Mouse (Mus musculus) mesoderm, embryonic 11.5 days (tissue): ENCODE data around the gene Dkc1.

Experiments used
- DNase-seq: peaks from one replicate; pipeline ENCODE4 v3.0.0-alpha.2; 2012; ENCODE audit warnings: low read depth, low spot score

The Dkc1 gene

DNA sequence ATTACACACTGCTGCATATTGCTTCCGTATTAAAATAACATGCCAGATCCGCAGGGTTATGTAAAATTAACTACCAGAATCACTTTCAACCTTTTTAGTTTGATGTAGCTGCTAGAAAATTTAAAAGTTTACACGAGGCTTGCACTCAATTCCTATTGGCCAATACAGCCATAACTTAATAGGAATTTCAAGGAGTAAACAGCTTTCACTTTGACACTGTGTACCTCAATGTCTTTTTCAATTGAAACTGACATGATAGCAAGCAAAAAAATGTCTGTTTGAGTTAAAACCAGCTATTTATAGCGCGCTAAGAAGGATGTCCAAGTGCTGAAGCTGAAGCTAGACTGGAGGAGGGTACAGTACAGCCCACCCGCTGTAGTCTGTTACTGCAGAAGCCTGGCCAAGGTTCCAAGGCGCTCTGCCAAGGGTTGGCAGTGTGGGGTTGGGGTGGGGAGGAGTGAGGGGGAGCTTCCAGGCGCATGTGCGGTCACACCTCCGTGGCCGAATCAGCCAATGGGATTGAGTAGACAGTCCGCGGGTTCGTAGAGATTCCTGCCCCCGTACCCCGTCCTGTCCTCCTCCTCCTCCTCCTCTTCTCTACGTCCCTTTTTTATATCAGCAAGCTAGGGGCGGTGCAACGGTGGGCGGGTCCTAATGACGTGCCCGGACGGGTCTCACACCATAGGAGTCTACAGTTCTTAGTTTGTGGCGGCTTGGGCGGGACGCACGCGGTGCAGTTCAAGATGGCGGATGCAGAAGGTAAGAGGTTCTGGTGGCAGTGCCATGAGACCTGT is at the start of gene Dkc1:
Gene Dkc1 (plus strand): TSS at position 486 of the 794 bp plus-strand sequence.
- DNase-seq = peak; percentile 92

DNA sequence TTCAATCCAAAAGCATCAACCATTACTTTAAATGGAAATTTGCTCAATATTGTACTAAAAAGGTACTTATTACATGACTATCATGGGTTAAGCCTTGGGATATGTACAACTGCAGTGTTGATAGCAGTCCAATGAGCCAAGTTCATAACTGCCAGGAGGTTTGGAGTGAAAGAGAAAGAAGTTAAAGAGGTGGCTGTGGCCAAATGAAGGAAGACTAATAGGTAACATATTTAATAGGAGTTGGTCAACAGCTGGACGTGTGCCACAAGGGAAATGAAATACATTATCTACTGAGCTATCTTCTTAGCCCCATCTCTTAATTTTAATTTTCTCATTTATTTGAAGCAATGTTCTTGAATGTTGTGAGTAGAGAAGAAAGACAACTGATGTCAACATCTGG is 49.7 kb upstream of the Dkc1 start:
- DNase-seq = no peak

DNA sequence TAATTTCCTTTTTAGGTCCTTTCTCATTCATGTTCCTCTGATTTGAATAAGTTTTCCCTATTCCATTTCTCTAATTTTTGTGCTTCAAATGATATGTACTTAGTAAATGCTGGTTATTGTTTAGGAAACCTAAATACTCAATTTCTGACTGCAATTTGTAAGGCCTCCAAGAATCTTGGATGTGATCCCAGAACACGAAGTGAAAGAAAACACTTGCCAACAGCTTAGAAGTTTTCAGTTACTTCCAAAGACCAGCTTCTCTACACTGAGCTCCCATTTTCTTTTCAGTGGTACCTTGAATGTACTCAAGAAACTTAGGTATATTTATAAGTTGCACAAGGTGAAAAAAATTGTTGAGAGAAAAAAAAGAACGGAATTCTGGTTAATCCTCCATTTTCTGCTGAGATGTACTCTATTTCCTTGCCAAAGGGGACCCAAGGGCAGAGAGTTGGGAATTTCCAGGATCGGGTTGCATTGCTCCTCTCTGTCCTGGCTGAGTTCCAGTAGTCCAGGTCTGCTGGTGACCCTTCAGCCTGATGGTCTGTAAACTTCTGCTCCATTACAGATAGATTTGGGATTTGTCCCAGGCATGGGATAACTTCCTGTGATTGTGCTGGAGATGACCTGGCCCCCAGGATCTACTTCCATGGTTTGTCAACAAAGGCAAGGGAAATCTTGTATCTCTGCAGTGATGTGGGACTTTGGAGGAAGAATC is 48.6 kb upstream of the Dkc1 start:
- DNase-seq = no peak

DNA sequence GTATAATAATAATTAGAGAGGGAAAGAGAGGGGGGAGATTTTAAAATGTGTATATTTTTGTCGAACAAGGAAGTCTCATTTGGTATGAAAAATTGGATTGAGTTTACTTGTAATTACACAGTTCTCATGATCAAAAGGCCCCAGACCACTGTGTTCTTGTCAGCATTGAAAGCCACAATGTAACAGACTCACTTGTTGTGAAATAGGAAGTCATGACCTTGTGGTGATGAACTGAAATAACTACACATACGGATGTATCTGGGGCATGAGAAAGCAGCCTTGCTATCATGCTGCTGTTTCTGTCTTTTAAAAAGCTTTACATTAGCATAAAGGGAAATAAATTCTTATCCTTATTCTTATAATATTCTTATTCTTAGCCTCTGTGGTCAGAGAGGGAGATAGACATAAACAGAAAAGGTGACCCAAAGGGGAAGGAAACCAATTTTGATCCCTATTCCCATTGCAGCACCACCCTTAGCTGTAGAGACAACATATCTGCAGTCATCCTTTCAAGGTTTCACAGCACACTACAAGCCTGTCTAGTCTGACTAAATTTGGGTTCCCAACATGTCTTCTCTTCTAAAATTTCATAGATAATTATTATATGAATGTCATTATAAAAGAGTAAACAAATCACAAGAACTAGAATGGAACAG is 39.4 kb upstream of the Dkc1 start:
- DNase-seq = no peak

DNA sequence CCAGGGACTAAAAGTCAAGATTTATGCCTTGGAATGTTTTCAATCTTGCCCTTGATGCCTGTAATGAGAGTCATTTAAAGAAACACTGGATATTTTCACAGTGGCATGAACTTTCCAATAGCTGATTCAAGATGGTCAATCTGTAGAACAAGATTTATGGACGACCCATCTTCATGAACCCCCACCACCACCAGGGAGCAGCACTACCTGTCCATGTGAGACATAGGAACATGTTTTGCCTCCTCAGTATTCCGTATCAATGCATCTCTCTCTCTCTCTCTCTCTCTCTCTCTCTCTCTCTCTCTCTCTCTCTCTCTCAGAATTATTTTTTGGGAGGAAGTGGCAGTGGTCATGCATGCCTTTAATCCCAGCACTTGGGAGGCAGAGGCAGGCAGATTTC is 13.3 kb upstream of the Dkc1 start:
- DNase-seq = no peak

DNA sequence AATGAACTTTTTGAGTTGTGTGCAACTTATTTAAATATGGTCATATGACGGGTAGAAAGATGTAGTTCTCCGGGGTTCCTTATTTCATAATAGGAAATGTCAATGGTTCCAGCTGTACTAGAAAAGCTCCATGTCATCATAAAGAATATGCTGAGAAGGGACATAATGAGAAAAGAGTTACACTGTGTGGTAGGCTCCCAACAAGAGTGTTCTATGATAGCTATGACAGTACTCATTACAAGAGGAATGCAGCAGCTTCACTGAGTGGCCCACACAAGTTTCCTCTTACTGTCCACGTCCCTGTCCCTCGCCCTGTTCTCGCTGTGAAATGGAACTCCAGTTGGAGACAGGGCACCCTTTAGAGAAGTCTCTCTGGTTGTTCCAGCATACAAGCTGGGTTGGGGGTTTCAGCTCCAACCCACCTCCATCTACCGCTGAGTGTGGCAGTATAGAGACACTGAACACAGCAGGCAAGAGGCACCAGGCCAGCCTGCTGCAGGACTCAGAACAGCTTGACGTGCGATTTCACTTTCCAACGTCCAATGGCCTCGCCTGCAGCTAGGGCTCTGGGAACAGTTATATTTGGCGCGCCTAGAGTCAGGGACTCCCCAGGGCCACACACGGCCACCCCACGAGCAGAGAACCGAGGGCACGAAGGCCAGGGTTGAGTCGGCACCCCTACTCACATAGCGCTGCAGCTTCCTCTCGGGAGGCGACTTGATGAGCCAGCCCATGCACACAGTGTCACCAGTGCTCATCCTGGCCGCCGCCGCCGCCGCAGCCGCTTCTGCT is 11.5 kb upstream of the Dkc1 start:
- no peak for DNase-seq

DNA sequence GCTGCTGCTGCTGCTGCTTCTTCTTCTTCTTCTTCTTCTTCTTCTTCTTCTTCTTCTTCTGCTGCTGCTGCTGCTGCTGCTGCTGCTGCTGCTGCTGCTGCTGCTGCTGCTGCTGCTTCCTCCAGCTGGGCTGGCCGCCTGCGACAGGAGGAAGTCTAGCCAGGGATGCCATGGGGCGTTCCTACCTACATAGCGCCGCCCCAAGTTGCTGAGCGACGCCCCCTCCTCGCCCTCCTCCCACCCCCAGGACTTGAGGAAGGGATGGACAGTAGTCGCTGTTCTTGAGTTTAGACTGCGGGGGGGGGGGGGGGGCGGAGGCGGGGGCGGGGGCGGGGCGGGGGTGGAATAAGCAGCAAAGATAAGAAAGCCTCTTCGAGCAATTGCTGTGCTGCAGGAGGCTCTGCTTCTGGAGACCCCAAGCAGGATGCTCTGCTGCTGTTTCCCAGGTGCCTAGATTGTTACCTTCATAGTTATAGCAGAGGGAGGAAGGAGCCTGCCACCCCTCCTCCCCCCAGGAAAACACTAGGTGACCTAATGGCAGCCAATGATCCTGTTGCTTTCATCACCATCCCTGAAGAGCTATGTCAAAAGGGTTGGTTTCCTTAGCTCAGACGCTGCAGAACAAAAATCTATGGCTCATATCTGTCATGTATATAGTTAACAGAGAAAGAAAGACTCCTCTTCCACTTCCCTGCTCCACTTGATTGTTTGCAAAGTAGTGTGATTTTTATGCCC is 10.7 kb upstream of the Dkc1 start, which contains the start of gene Gab3:
Gene Gab3 (minus strand): TSS at position 685 of the 735 bp plus-strand sequence.
- peak; percentile 54 for DNase-seq

DNA sequence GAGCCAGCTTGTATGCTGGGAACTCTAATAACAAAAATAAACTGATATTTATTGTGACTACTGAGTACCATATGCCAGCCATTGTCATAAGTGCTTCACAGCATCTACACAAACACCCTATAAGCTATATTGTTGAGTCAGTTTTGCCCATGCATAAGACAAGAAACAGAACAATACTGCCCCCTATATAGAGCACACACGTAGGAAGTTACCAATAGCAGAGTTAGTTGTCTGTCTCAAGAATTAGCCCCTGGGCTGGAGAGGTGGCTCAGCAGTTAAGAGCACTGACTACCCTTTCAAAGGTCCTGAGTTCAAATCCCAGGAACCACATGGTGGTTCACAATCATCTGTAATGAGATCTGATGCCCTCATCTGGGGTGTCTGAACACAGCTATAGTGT is 10.0 kb upstream of the Dkc1 start:
- no peak for DNase-seq

DNA sequence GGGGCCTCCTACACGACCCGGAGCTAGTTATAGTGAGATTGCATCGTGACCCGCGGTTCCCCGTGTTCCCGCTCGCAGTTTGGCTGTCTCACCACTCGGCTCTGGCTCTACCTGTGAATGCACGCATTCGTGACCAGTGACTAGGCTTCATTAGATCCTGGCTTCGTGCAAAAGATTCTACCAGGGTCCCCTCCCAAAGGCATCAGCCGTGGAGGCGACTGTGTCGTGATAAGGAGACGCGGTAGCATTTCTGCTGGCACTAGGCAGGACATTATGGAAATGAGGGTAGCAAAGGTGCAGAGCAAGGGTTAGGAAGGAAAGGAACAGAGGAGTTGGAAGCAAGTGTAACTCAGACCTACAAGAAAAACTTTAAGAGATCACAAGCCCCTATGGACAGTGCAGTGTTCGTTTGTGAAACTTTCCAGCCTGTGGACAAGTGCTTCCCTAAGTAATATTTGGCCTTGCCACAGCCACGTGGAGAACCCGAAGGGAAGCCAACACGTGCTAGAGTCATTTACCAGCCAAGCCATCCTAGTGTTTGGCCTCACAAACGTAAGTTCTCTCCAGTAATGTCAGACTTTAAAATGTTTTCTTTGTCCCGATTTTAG is 613 bp downstream of the Dkc1 start:
- DNase-seq = no peak

DNA sequence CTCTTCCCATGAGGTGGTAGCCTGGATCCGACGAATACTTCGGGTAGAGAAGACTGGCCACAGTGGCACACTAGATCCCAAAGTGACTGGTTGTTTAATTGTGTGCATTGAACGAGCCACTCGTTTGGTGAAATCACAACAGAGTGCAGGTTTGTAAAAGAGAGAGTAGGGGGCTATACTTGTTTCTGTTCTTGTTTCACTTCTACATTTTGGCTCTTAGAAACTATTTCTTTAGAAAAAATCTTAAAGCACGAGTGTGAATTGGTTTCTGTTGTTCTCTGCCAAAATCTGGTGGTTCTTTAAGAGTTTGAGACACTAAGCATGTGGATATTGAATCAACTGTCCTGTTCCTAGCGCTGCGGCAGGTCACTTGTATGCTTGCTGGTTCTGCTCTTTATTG is 3.1 kb downstream of the Dkc1 start:
- no peak for DNase-seq

DNA sequence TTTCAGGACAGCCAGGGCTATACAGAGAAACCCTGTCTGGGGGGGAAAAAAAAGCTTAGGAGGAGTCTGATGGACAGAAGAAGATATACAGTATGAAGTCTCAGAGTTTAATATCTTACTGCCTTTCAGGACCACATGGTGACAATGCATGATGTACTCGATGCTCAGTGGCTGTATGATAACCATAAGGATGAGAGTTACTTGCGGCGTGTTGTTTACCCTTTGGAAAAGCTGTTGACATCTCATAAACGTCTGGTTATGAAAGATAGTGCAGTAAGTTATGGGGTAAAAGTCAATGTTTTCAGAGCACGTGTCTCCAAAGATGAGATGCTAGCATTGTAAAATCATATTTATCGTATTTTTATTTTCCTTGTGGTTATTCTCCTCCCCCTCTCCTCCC is 6.6 kb downstream of the Dkc1 start:
- DNase-seq = no peak

DNA sequence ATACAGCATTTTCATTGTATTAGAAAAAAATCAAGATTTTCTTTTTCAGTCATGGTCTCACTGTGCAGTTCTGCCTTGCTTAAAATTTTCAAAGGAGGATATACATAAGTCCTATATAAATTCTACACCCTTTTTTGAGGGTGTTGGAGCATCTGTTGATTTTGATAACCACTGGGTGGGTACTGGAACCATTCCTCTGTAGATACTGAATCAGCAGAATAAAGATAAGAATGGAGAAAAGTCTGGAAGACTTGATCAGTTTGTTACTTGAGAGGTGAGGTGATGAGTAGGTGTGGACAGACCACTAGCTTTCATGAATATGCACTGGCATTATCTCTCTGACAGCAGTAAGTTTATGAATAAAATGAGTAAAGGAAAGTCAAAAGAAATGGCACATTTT is 19.9 kb downstream of the Dkc1 start:
- no peak for DNase-seq

DNA sequence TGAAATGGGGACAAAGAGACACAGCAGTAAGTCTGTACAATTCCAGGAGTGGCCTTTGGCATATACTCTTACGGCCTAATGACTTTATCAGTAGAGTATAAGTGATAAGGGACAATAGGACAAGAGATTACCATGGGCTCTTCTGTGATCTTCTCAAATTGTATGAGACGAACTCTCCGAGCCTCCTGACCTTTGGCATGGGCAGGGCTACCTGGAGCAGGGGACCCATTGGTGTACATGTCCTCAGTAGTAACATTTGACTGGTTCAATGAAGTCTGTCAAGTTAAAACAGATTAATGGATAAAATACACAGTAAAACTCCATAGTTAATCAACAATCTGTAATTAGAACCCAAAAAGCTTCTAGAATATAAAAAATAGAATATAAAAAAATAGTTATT is 30.0 kb downstream of the Dkc1 start:
- DNase-seq = no peak

DNA sequence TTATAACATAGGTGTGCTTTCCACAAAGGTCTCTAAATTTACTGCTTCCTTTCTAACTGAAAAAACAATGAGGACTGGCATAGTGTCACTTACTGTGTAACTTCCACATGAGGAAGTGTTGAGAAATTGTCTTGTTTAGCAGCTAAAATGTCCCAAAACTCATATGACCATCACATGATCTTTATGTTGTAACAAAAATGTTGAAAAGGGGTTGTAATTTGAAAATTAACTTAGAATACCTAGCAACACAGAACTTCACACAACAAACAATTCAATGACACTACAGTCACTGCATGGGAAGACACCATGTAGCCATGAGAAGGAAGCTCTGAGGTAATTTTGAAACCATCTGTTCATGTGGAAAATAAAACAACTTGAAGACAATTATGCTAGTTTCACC is 31.2 kb downstream of the Dkc1 start:
- DNase-seq = no peak

DNA sequence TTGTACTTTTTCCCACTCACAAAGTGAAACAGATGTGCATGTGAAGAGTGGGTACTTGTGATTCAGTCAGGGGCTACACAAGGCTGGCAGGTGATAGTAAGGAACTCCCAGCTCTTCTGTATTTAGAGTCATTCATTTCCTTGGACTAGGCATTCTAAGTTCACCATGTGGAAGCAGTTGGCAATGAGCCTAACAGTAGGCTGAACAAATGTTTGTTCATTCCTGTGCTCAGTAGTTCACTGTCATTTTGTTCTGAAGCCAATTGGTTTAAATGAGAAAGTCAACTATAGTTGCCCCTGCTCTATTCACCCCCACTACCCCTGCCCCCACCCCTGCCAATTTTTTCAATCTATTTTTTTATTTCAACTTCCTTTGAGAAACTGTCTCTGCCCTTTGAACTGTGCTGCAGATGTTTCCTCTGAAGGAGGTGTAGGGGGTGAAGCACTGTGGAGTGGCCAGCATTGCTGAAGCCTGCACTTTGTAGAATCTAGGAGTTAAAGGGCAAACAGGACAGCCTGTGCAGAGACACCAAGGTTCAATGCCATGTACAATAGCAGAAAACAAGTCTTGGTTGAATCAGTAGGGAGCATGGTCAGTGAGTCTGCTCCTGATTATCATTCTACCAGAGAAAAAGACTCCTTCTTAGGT is 32.8 kb downstream of the Dkc1 start:
- DNase-seq = peak; percentile 1

DNA sequence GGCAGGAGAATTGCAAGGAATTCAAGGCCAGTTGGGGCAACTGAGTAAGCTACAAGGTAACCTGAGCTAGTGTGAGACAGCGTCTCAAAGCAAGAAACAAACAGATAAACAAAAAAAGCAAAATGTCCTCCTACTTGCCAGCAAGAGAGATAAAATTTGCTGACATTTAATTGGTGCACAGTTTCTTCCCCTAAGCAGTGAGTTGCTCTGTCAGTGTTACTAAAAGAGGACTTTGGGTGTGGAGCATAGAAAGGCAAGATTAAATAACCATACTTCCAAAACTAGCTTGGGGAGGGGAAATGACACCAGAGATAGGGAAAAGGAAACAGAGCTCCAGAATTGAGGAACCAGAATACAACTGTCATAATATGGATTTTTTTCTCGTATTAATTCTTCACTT is 33.8 kb downstream of the Dkc1 start:
- no peak for DNase-seq

DNA sequence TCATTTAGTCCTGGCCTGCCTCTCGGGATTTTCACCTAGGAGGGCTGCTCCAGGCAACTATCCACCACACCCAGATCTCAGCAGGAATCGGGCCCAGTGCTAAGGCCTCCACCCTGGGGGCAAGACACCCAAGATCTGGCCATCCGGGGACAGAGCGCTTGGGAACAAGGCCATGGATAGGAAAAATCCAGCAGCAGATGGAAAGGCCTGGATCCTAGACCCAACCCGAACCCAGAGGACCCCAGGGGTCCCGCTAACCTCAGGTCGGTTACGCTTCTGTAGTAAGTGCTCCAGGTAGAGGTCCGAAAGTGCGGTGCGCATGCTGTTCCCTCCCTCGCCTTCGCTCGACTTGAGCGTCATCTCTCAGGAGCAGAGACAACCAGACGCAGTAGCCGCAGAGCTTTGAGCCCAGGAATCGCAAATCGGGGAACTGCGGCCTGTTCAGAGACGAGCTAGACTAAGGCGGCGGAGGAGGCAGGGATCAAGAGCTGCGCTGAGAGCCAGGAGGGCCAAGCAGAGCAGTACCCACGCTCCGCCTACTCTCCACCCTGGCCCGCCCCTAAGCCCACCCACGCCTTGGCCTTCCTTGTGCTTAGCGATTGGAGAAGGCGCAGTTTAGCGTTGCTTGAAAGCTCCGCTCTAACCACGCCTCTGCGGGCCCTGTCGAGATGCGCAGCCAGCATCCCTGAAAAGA is 35.0 kb downstream of the Dkc1 start, which contains the start of gene Mpp1:
Gene Mpp1 (minus strand): TSS at position 550 of the 694 bp plus-strand sequence.
- DNase-seq = peak; percentile 84

DNA sequence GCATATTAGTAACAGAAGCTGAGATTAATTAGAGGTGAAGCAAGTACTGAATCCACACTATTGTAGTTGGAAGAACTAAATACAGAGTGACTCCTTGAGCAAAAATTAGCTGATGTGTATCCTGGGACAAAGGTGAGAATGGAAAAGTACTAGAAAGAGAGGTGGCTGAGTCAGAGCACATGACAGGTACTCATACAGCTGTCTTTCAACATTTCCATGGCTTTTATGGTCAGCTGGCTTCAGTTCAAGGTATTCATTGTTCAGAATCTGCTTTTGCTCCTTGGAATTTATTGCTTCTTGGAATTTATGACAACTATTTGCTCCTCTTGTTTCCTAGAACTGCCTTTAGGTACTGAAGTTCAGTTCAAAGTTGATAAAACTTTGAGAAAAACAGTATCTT is 41.3 kb downstream of the Dkc1 start:
- DNase-seq = no peak

DNA sequence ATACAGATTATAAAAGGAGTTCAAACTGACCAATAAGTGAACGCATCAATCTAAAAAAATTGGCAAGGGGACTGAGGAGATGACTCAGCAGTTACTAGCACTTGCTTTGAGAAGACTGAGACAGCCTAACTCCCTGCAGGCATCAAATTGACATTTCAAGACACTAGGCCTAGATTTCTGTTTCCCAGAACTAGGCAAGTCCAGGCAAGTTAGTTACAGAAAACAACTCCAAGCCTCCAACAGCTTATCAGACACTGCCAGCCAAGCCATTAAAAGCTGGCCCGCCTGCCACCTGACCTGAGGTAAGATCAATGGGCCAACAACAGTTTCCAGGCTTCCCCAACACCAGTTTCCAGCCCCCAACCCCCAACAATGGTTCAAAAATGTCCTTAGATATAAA is 42.1 kb downstream of the Dkc1 start:
- no peak for DNase-seq

DNA sequence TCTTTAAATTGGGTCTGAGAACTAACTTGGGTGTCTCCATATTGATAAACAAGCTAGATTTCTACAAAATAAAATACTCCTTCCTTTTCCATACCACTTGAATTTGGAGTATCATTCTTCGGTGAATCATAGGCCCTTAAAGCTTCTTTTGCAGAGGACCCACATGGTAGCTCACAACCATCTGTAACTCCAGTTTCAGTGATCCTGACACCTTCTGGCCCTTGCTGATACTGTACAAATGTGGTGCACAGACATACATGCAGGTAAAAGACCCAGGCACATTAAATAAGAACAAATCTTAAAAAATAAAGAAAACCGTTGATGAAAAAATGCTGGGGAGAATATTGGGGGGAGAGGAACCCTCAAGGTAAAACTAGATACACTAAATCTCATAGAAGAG is 42.5 kb downstream of the Dkc1 start:
- DNase-seq = no peak
